Mouse (Mus musculus) heart, embryonic 14.5 days (tissue): ENCODE data around the gene Igfbp4. TPM values are rescaled to one million over a fixed set of nuclear protein-coding genes. Genes with fewer than 3 reads are reported as not detected.
A peak's percentile ranks its signal among the peaks of the same experiment; 100 is the strongest.

Experiments
- ATAC-seq: fragments of 200-750 bp; cut with Nextera tagmentation; 2 replicates; pipeline ENCODE4 v1.8.0; 2017; ENCODE audit warnings: low read depth, moderate TSS enrichment; ENCODE audit not compliant: insufficient number of reproducible peaks, insufficient read depth, low FRiP score
- H3K27ac ChIP-seq, 2 experiments: fragments of 200-500 bp in 1 of 2; fragments of 300-500 bp in 1 of 2; sonication (generic) in 1 of 2; replicated peaks in 1 of 2; 2 replicates each; pipeline ENCODE4 v1.5.1; 2012 to 2014; ENCODE audit warnings: low read depth in 2 of 2, low read length in 2 of 2, control low read depth in 1 of 2, mild to moderate bottlenecking in 1 of 2, mixed read lengths in 1 of 2; ENCODE audit not compliant: control insufficient read depth in 1 of 2, insufficient read depth in 1 of 2
- H3K27me3 ChIP-seq: fragments of 300-500 bp; sonication (generic); 2 replicates; pipeline ENCODE4 v1.6.1; 2014; ENCODE audit warnings: mild to moderate bottlenecking, low read length, control low read depth; ENCODE audit not compliant: control insufficient read depth, insufficient read depth
- H3K36me3 ChIP-seq: fragments of 300-500 bp; sonication (generic); 2 replicates; pipeline ENCODE4 v1.6.1; 2014; ENCODE audit warnings: mild to moderate bottlenecking, control low read depth, low read length, mixed read lengths; ENCODE audit not compliant: control insufficient read depth, insufficient read depth
- H3K4me1 ChIP-seq, 2 experiments: fragments of 200-500 bp in 1 of 2; fragments of 300-500 bp in 1 of 2; sonication (generic) in 1 of 2; 2 replicates each; pipeline ENCODE4 v1.6.1; 2012 to 2014; ENCODE audit warnings: low read length in 2 of 2, control low read depth in 1 of 2, mixed read lengths in 1 of 2; ENCODE audit not compliant: control insufficient read depth in 2 of 2, insufficient read depth in 2 of 2
- H3K4me2 ChIP-seq: fragments of 300-500 bp; sonication (generic); 2 replicates; pipeline ENCODE4 v1.6.1; 2014; ENCODE audit warnings: mild to moderate bottlenecking, low read length
- H3K4me3 ChIP-seq, 2 experiments: fragments of 200-500 bp in 1 of 2; fragments of 300-500 bp in 1 of 2; sonication (generic) in 1 of 2; 2 replicates each; pipeline ENCODE4 v1.5.1; 2012 to 2014; ENCODE audit warnings: low read length in 2 of 2, mild to moderate bottlenecking in 2 of 2, control low read depth in 1 of 2, low read depth in 1 of 2, moderate library complexity in 1 of 2; ENCODE audit not compliant: control insufficient read depth in 1 of 2, insufficient read depth in 1 of 2
- H3K9ac ChIP-seq: fragments of 300-500 bp; sonication (generic); 2 replicates; pipeline ENCODE4 v1.6.1; 2014; ENCODE audit warnings: mild to moderate bottlenecking, low read length
- H3K9me3 ChIP-seq: fragments of 300-500 bp; sonication (generic); 2 replicates; pipeline ENCODE4 v1.6.1; 2016; ENCODE audit warnings: low read length, control low read depth; ENCODE audit not compliant: control insufficient read depth
- whole genome bisulfite sequencing: fragments of 180-500 bp; shearing (Covaris S2); extraction: QIAGEN DNeasy Blood & Tissue Kit; methylation state at CpG from one replicate; pipeline ENCODE4 v1.1.7; 2014; 5-methylcytosine and 5-hydroxymethylcytosine counted together
- polyA plus RNA-seq: library from polyadenylated mRNA; unstranded; fragments of >200 nt; fragmentation: Nextera tagmentation; extraction: Ambion mirVana; gene quantifications from 2 replicates; pipeline ENCODE4 v1.2.1, GENCODE M21; 2014

The Igfbp4 gene
- polyA plus RNA-seq, 1 experiment from 2014 or later, result 373 TPM

- ATAC-seq, result no peak
- Histone ChIP-seq H3K9me3 (peaks cover 8% of the 10 kb centered on the region; the same call in 1 of the 2 replicates), H3K9ac (no peak overlapping the region), H3K36me3 (no peaks in the 10 kb centered on the region), H3K4me3 (no peak overlapping the region), H3K27ac (no peak overlapping the region), H3K27me3 (no peaks in the 10 kb centered on the region), H3K4me1 (peaks cover 2 to 6% of the 10 kb centered on the region in 2 experiments), H3K4me2 (no peak overlapping the region)
- whole genome bisulfite sequencing, result 83% methylated on average over 3 of the region's 3 CpGs
These were observed 19.4 kb downstream of the Igfbp4 start for GRCm38 (mm10) chr11:99060435-99060834.

DNA sequence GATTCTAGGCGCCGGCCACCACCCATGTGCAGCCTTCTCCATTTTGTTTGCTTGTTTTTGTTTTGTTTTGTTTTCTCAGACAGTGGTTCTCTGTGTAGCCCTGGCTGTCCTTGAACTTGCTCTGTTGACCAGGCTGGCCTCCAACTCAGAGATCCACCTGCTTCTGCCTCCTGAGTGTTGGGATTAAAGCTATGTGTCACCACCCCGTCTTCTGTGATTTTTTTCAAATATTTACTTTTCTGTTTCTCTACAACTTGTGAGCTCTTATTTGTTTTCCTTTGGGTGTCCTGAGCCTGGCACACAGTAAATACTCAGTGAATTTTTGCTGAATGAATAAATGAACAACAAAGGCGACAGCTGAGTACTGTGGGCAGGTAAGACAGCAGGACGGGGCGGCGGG, 21.6 kb downstream of the Igfbp4 start:
- 83% methylated on average over 7 of the region's 7 CpGs for WGBS
- Histone ChIP-seq H3K9me3 (peaks cover 8% of the 10 kb centered on the region; the same call in 1 of the 2 replicates), H3K4me3 (no peak overlapping the region), H3K27me3 (no peaks in the 10 kb centered on the region), H3K27ac (no peak overlapping the region), H3K36me3 (no peaks in the 10 kb centered on the region), H3K4me2 (no peak overlapping the region), H3K9ac (no peak overlapping the region), H3K4me1 (peaks cover 7 to 9% of the 10 kb centered on the region in 2 experiments; a peak in 3 of 4 replicates)
- no peak for ATAC-seq

GRCm38 (mm10) chr11:99063406-99064131, 22.5 kb downstream of the Igfbp4 start:
- Histone ChIP-seq H3K9me3 (peaks cover 8% of the 10 kb centered on the region; the same call in 1 of the 2 replicates), H3K4me3 (no peak overlapping the region), H3K36me3 (no peaks in the 10 kb centered on the region), H3K27ac (no peak overlapping the region), H3K9ac (no peak overlapping the region), H3K4me1 (peaks cover 7 to 9% of the 10 kb centered on the region in 2 experiments; a peak in 3 of 4 replicates), H3K4me2 (no peak overlapping the region), H3K27me3 (no peaks in the 10 kb centered on the region)
- 36% methylated on average over 8 of the region's 8 CpGs for whole genome bisulfite sequencing
- no peak for ATAC-seq

- Histone ChIP-seq H3K9ac (peak overlapping the region; percentile 44; the same call in 1 of the 2 replicates), H3K27ac (peak overlapping the region in 1 of 2 experiments; percentile 59; a peak in 2 of 4 replicates), H3K36me3 (no peaks in the 10 kb centered on the region), H3K9me3 (no peaks in the 10 kb centered on the region), H3K27me3 (no peaks in the 10 kb centered on the region), H3K4me3 (no peak overlapping the region), H3K4me2 (peak overlapping the region; percentile 35), H3K4me1 (peaks cover 7 to 9% of the 10 kb centered on the region in 2 experiments; a peak in 3 of 4 replicates)
- WGBS, result 73% methylated on average over 3 of the region's 3 CpGs
- ATAC-seq, result no peak
These were observed 24.3 kb downstream of the Igfbp4 start for GRCm38 (mm10) chr11:99065353-99065752.

DNA sequence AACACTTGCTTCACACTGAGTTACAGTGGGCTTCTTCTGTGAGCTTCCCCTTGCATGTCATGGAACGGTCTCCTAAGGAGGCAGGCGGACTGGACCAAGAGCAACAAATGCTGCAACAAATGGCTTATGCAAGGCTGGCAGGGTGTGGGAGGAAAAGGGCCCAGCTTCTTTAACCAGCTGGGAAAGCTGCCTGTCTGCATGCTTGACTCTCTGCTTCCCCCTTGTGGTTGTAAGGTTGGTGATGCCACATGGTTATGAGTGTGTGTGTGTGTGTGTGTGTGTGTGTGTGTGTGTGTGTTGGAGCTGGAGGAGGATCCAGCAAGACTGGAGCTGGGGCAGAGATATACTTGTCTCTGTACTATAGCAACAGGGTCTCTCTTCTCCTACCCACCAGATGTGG, 24.9 kb downstream of the Igfbp4 start:
- Histone ChIP-seq H3K4me1 (peaks cover 7 to 9% of the 10 kb centered on the region in 2 experiments; a peak in 3 of 4 replicates), H3K4me2 (peak overlapping the region; percentile 35), H3K27ac (peak overlapping the region; percentile 57 to 59), H3K27me3 (no peaks in the 10 kb centered on the region), H3K4me3 (no peak overlapping the region), H3K9ac (peak overlapping the region; percentile 44; the same call in 1 of the 2 replicates), H3K9me3 (no peaks in the 10 kb centered on the region), H3K36me3 (no peaks in the 10 kb centered on the region)
- ATAC-seq, result no peak
- 9% methylated on average over 2 of the region's 2 CpGs for WGBS

DNA sequence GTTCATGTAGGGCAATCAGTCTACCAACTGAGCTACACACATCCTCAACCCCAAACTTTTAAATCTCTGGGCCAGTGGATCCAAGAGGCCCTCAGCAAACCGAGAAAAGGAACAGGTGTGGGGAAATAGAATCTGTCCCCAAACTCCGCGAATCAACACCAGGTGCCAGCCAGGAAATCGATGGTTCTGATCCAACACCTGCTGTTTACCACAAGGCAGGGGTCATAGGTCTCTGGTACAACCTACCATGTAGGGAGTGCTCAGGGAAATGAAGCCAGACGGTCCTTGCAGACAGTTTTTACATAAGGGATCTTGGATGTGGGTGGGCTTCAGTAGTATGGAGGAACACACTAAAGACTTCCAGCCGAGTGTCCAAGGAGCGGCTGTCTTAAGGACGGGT, 26.5 kb downstream of the Igfbp4 start:
- Histone ChIP-seq H3K9ac (no peak overlapping the region), H3K9me3 (no peaks in the 10 kb centered on the region), H3K27me3 (no peaks in the 10 kb centered on the region), H3K4me2 (no peak overlapping the region), H3K4me3 (no peak overlapping the region), H3K4me1 (peaks cover 7 to 9% of the 10 kb centered on the region in 2 experiments; a peak in 3 of 4 replicates), H3K27ac (no peak overlapping the region), H3K36me3 (no peaks in the 10 kb centered on the region)
- ATAC-seq, result no peak
- 84% methylated on average over 8 of the region's 8 CpGs for WGBS

DNA sequence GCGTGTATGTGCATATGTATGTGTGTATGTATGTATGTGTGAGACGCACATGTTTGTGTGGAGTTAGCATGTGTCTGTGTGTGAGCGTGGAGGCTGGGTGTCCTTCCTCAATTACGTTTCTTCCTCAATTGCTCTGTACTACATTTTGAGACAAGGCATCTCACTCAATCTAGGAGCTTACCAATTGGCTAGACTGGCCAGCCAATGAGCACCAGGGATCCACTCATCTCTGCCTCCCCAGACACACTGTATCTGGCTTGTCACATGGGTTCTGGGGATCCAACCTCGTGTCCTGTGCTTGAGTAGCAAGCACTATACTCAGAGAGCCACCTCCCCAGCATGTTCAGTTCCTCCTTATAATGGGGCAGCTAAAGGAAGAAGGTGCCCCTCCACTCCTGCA, 27.4 kb downstream of the Igfbp4 start:
- H3K9me3 ChIP-seq, result no peaks in the 10 kb centered on the region
- no peak overlapping the region for H3K4me2 ChIP-seq
- H3K27ac ChIP-seq, result no peak overlapping the region
- no peaks in the 10 kb centered on the region for H3K27me3 ChIP-seq
- no peak overlapping the region for H3K9ac ChIP-seq
- WGBS, result 73% methylated on average over 5 of the region's 5 CpGs
- peaks cover 7 to 8% of the 10 kb centered on the region in 2 experiments; a peak in 3 of 4 replicates for H3K4me1 ChIP-seq
- H3K36me3 ChIP-seq, result no peaks in the 10 kb centered on the region
- ATAC-seq, result no peak
- no peak overlapping the region for H3K4me3 ChIP-seq
